Mouse (Mus musculus) B cell, adult 62 days (primary cell): ENCODE measurements around the gene Hhipl2. TPM values are rescaled to one million over a fixed set of nuclear protein-coding genes. Genes with fewer than 3 reads are reported as not detected.

ENCODE experiments used
- total RNA-seq: library from RNA; stranded (reverse); gene quantifications from 4 replicates; pipeline ENCODE4 v1.2.4, GENCODE M21; 2023

Gene Hhipl2
- total RNA-seq: not detected in 4 replicates

DNA sequence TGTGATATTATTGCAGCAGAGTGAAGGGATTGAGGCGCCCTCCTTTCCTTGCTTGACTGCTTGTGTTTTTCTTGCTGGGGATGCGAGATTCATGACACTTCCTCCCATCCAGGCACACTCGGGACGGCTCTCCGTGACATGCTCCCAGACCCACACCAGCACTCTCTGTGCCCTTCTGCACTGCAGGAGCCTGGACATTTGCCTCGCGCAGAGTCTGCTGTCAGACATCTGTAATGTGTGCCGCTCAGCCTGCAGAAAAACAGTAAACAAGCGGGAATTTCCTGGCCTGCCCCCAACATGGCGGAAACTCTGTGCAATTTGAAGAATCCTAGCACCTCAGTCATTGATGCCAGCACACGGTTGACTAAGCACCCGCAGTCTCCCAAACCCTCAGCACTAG is at the start of gene Hhipl2:
Gene Hhipl2 (plus strand): TSS at position 343 of the 400 bp plus-strand sequence.

DNA sequence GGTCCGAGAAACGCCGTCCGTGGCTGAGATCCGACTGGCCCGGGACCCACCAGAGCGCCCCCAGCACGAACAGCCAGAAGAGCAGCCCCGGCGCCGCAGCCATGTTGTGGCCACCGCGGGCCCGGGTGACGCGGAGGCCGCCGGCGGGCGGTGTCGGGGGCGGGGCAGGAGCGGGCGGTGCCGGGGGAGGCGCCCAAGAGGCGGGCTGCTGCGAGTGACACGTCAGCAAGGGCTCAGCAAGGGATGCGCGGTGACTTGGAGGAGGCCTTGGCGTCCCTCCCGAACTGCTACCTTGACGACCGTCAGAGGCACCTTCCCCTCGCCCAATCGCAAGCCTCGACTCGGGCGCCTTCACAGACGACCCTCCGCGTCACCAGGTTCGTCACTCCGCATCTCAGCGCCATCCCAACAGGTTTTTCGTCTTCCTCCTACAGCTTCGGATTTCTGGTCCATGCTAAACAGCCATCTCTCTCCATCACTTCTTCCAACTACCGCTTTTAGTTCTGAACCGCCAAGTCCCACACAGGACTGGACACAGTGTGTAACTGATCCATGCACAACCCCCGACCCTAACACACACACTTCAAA is 48.5 kb upstream of the Hhipl2 start, which contains the start of gene Mia3:
Gene Mia3 (minus strand): TSS at position 127 of the 588 bp plus-strand sequence.

DNA sequence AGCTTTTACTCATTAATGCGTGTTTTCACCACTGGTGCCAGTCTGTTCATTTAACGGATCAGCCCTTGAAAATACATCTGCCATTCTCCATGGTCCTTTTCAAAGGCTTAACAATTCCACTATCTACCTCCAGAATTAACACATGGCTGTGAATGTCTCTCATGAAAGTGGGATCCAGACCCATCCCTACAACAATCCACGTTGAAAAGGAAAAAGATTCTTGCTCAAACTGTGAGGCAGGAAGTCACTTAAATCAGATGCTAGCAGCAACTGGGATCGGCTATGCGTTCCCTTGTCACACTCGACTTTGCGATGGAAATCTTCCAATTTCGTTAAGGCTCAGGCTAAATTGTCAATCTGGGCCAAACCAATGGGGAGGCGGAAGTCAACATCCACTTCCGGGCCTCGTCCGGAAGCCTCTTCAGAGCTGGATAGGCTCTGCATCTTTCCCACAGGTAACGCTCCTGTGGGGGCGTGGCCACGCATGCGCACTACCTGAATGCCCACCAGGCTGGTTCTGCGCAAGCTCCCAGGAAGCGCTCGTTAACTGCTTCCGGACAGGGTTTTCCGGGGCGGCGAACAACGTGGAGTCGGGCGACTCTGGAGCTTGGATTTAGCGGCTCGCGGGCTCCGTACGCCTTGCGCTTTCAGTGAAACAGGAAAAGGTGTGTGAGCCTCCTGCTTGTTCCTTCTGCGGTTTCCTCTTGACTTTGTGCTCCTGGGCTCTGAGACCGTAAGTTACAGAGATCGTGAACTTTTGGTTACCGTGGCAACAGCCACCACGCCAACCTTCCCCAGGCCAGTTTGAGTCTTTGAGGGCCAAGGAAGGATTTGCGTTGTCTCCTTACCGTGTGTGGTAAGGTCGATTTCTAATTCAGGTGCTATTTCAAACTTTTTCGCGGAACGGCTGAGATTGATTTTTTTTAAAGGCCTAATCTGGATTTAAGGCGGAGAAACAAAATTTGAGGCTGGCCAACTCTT is 29.3 kb upstream of the Hhipl2 start, which contains the start of gene Taf1a:
Gene Taf1a (plus strand): TSS at position 556 of the 981 bp plus-strand sequence.

Other genes with a start within 250 kb of the Hhipl2 start
- gene Disp1, start 196.7 kb upstream of the Hhipl2 start, total RNA-seq: 12.8 to 18.1 TPM (median 13.5 TPM) in 4 replicates
- 65.9 to 78.6 TPM (median 75.2 TPM) in 4 replicates for gene Aida, start 121.6 kb upstream of the Hhipl2 start, total RNA-seq
- 69.6 to 79.1 TPM (median 77.2 TPM) in 4 replicates for gene Brox, start 120.9 kb upstream of the Hhipl2 start, total RNA-seq
- 183 to 194 TPM (median 190 TPM) in 4 replicates for gene Mia3, start 48.7 kb upstream of the Hhipl2 start, total RNA-seq
- 18.5 to 26.8 TPM (median 22.1 TPM) in 4 replicates for gene Taf1a, start 29.2 kb upstream of the Hhipl2 start, total RNA-seq